Mouse (Mus musculus): ENCODE measurements around the gene Cmtm8. TPM values are rescaled to one million over a fixed set of nuclear protein-coding genes. Genes with fewer than 3 reads are reported as not detected.

Gene Cmtm8
- total RNA-seq, 2 experiments from 2014 or later: 2.2 to 2.5 TPM

GRCm38 (mm10) chr9:114793764-114794295, 50.1 kb downstream of the Cmtm8 start:
- intact Hi-C loops (cut with DNase I): no loop called here
- no peak for DNase-seq (ENCODE audit: low spot score in 2 of 2)

- intact Hi-C loops (cut with DNase I): no loop called here
These were observed 54.0 kb downstream of the Cmtm8 start for GRCm38 (mm10) chr9:114789989-114790388.

GRCm38 (mm10) chr9:114789557-114789956, 54.4 kb downstream of the Cmtm8 start:
- peak in 1 of 2 experiments; percentile 35 for DNase-seq (ENCODE audit: low spot score in 2 of 2)
- intact Hi-C loops (cut with DNase I): no loop called here

More at GRCm38 (mm10) chr9:114789989-114790388, 54.0 kb downstream of the Cmtm8 start:
- no peak for DNase-seq (ENCODE audit: low spot score in 2 of 2)

DNA sequence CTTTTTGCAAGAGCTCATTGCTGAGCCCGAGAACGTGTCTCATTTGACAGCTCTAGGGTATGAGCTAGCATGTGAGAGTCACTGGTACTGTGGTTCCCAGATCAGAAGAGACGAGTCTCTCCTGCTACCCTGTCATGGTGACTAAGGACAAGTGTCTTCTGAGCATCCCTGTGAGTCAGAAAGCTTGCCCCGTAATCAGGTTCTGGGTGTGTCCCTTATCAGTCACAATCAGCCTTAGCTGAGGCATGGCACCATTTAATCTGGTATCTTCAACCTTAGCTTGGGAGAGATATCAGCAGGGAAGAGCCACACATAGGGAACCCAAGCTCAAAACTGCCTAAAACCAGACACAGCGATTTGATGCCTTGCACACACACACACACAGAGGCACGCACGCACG, 55.3 kb downstream of the Cmtm8 start:
- DNase-seq (ENCODE audit: low spot score in 2 of 2): no peak
- intact Hi-C loops (cut with DNase I): no loop called here

- intact Hi-C loops (cut with DNase I): no loop called here
- no peak for DNase-seq (ENCODE audit: low spot score in 2 of 2)
These were observed 56.2 kb downstream of the Cmtm8 start for GRCm38 (mm10) chr9:114787716-114788115.

- intact Hi-C loops (cut with DNase I): no loop called here
- DNase-seq (ENCODE audit: low spot score in 2 of 2): no peak
These were observed 56.8 kb downstream of the Cmtm8 start for GRCm38 (mm10) chr9:114787134-114787533.

DNA sequence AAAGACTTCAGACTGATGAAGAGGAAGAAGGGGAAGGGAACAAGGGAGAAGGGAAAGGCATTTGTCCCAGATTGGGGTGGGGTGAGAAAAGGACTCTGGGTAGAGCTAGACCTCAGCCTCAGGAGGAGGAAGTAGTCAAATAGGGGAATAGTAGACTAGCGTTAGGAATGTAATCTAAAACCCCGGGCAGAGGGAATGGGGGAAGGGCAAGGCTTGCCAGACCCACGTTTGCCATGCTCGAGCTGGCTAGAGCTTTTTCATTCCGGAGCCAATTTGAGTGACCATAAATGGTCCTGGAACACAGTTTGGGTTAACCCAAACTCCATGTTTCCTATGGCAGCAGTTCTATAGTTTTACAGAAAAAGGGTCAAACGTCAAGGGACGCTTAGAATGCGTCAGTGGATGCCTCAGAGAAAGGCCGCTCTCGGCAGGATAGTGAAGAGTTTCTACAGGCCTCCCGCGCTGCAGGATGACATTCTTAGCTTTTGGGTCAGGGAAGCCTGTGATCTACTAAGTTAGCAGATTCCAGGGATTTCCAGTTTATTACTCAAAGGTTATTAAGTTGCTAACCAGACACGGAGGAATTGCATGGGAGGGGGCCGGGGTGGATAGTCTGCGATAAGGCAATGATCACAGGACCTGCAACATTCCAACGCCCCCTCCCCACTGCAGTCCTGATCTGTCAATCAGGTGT, 58.4 kb downstream of the Cmtm8 start:
- DNase-seq (ENCODE audit: low spot score in 2 of 2): no peak
- intact Hi-C loops (cut with DNase I): no loop called here

DNA sequence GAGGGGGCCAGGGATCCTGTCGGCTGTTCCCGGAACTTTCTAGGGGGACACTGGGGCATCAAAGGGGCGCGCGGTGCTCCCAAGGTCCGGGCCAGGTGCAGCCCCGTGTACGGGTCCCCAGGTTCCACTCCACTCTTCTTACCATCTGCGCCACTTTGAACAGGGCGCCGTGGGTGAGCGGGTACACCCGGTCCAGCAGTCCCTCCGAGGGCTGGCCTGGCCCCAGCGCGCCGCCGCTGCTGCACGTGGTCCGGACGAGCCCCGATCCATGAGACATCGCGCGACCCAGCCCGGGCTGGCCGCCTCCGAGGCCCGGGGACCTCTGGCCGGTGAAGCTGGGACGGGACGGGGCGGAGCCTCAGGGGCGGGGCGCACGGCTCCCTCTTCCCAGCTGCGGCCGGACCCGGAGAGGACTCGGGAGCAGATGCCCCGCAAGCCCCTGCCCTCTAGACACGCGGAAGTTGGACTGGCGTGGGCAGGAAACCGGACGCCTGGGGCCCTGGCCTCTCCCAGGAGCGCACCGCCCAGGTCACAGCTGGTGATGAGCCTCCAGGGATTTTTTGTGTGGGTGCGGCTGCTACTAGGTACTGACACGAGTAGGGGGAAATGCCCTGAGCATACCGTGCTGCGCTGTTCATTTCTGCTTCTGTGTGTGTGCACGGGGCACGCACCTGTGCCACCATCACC, 62.3 kb downstream of the Cmtm8 start, which contains the start of gene Cmtm7:
Gene Cmtm7 (minus strand): TSS at position 331 of the 687 bp plus-strand sequence.
- intact Hi-C loops (cut with DNase I): no loop called here
- peak in 1 of 2 experiments; percentile 36 for DNase-seq (ENCODE audit: low spot score in 2 of 2)

DNA sequence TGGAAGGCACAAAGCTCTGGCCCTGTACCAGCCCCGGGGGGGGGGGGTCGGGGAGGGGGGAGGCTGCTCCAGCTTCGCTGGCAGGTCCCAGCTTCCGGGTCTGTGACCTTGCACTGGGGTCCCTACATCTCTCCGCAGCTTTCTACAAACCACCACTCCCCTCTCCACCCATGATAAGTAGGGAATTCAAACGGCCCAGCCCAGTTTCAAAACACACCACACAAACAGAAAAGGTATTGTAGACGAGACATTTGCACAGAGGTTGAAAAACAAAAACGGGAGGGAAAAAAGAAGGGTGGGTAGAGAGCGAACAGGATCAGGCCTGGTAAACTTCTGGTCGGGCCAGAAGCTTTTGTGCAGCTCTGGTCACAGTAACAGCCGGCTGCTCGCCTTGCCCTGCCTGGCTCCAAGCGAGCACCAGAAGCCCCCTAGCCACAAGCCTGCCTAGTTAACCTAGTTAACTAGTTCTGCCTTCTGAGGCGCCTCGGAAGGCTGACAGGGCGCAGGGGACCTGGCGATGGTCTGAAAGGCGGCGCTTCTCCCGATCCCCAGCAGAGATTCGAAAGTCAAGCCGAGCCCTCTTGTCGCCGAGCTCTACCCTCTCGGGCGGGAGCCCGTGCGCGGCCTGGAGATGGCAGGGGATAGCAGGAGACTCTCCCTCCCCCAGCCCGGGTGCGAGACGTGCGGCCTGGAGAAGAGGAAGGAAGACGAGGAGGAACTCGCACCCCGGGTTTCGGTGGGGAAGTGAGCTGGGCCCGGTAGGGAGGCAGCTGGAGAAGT, 63.0 kb downstream of the Cmtm8 start:
- intact Hi-C loops (cut with DNase I): no loop called here
- DNase-seq (ENCODE audit: low spot score in 2 of 2): peak; percentile 32 to 37

DNA sequence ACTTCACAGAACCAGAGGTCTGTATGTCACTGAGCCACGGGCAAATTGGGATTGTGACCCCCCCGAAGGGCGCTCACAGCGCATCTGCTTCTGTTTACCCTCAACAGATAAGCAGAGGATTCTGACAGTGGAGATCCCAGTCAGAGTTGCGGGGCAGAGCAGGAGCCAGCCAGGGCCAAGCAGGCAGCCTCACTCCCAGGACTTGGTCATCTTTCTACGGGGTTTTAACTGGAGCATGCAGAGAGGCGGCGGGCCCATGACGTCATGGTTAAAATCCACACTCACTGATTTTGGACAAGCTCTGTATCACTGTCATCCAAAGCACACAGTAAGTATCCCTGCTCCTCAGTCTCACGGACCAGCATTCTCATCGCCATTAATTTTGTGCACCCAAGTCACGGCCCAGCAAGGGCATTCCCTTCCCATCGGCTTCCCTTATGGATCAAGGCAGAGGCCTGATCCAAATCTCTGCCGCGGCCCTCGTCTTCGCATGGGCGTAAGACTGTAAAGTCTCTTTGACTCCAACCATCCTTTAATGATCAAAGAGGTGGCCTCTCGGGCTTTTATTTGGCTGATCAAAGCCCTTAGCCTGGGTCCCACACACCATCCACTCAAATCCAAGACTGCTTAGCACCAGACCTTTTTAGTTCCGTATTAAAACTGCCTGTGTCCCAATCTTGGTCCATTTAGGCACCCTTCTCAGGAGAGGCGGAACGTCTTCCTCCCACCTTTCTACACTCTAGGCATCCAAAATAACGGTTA, 63.8 kb downstream of the Cmtm8 start:
- intact Hi-C loops (cut with DNase I): no loop called here
- DNase-seq (ENCODE audit: low spot score in 2 of 2): no peak

GRCm38 (mm10) chr9:114778877-114779276, 65.1 kb downstream of the Cmtm8 start:
- DNase-seq (ENCODE audit: low spot score in 2 of 2): no peak
- intact Hi-C loops (cut with DNase I): no loop called here

DNA sequence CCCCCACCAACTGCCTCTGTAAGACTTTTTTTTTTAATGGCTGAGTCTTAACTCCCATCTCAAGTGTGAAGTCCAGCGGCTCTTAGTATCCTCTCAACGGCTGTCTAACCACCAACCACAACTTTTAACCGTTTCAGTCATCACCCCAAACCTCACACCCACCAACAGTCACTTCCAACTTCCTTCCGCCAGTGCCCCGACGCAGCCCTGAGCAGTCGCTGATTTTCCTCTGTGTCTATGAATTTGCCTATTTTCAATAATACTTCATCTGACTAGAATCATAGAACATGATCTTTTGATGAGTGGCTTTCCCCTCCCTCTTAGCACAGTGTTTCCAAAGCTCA, 65.9 kb downstream of the Cmtm8 start:
- no peak for DNase-seq (ENCODE audit: low spot score in 2 of 2)
- intact Hi-C loops (cut with DNase I): no loop called here

DNA sequence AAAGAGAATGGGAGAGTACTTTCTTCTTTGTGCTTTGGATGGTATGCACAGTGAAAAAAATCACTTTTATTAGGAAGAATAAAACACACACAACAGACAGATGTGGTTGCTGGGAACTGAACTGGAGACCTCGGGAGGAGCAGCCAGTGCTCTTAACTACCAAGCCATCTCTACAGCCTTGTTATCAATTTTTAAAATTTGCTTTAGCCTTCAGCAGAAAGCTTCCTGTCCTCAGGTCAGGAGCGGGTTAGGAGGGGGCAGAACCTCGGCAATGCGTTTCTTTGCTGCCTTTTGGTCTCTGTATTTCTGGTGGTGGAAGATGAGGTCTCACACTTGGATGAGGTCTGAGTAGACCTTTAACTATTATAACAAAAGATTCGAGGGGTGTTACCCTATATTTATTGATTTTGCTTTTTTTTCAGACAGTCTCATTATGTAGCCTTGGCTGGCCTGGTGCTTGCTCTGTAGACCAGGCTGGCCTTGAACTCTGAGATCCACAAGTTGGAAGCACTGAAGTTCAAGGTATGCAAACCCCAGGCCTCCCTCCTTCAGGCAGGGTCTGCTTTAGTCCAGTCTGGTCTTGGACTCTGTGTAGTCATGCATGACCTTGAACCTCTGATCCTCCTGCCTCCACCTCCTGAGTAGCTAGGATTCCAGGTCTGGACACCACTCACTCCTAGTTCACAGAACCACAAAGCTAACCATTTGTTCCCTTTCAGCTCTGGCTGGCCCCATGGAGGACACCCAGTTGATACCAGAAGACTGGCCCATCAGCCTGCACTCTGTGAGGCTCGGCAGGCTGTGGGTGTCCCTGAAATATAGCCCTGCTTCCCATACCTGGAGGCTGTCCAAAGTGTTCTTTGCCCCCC, 66.5 kb downstream of the Cmtm8 start:
- intact Hi-C loops (cut with DNase I): no loop called here

DNA sequence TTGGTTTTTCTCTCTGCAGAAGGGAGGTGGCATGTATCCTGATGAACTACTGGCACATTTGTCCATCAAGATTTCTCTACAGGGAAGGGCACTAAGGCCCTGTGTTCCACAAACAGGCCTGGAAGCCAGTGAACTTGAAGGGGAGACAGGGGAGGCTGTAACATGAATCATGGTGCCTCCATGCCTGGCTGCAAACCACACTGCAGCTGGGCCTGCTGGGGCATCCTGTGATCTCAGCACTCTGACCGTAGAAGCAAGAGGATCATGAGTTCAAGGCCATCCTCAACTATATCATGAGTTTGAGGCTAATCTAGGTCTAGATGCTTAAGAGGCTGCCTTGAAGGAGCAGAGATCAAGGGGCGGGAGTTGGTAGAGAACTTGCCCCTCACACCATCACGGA, 67.6 kb downstream of the Cmtm8 start:
- no peak for DNase-seq (ENCODE audit: low spot score in 2 of 2)

More for the DNA sequence above, 66.5 kb downstream of the Cmtm8 start:
- DNase-seq (ENCODE audit: low spot score in 2 of 2): no peak

GRCm38 (mm10) chr9:114775272-114775671, 68.7 kb downstream of the Cmtm8 start:
- intact Hi-C loops (cut with DNase I): no loop called here
- DNase-seq (ENCODE audit: low spot score in 2 of 2): peak in 1 of 2 experiments; percentile 37

More for the DNA sequence above, 67.6 kb downstream of the Cmtm8 start:
- intact Hi-C loops (cut with DNase I): no loop called here

DNA sequence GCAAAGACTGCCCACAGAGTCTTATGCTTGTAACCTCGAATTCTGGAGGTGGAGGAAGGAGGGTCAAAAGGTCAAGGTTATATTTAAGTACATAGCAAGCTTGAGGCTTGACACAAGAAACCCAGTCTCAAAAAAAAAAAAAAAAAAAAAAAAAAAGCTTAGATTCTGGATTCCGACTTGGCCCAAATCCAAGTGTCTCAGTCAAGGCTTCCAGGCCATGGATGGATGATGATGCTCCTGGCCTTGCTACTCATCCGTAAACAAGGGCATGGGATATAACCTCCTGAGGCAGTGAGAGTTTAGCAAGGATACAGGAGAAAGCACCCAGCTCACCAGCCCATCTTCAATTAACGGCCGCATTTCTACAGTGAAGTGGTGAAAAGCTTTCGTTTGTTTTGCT, 69.3 kb downstream of the Cmtm8 start:
- no peak for DNase-seq (ENCODE audit: low spot score in 2 of 2)
- intact Hi-C loops (cut with DNase I): no loop called here

GRCm38 (mm10) chr9:114771565-114771964, 72.4 kb downstream of the Cmtm8 start:
- DNase-seq (ENCODE audit: low spot score in 2 of 2): no peak
- intact Hi-C loops (cut with DNase I): no loop called here

- intact Hi-C loops (cut with DNase I): no loop called here
These were observed 73.7 kb downstream of the Cmtm8 start for GRCm38 (mm10) chr9:114770224-114770623.

DNA sequence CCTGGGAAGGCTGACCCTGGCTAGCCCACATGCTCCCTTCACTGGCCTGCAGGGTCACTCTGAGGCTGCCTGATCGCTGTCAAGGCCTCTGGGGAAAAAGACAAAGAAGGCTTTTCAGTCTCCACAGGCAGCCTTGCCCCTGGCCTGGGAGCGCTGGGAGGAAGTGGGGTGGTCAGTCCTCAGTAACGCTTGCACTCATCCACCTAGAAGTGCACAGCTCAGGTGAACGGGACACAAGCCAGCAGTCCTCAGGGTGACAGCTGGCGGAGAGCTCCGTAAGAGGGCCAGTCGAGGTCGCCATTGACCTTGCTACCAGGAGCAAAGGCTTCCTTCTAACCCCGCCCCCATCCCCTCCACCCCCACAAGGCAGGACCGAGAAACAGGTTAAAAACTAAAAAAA, 75.9 kb downstream of the Cmtm8 start:
- intact Hi-C loops (cut with DNase I): no loop called here

More at GRCm38 (mm10) chr9:114770224-114770623, 73.7 kb downstream of the Cmtm8 start:
- no peak for DNase-seq (ENCODE audit: low spot score in 2 of 2)

More for the DNA sequence above, 75.9 kb downstream of the Cmtm8 start:
- no peak for DNase-seq (ENCODE audit: low spot score in 2 of 2)
